Mouse (Mus musculus) heart, adult 2 months (tissue): ENCODE results near the gene Abtb1.

Source experiments
- EP300 ChIP-seq: fragments of 200-500 bp; IDR thresholded peaks from 2 replicates; pipeline ENCODE4 v1.6.1; 2011; ENCODE audit warnings: low read depth, low read length, control low read depth; ENCODE audit not compliant: insufficient read depth
- POLR2A ChIP-seq: fragments of 200-500 bp; IDR thresholded peaks from 2 replicates; pipeline ENCODE4 v1.6.1; 2011; ENCODE audit warnings: mild to moderate bottlenecking, low read depth, low read length, control low read depth; ENCODE audit not compliant: insufficient read depth

DNA sequence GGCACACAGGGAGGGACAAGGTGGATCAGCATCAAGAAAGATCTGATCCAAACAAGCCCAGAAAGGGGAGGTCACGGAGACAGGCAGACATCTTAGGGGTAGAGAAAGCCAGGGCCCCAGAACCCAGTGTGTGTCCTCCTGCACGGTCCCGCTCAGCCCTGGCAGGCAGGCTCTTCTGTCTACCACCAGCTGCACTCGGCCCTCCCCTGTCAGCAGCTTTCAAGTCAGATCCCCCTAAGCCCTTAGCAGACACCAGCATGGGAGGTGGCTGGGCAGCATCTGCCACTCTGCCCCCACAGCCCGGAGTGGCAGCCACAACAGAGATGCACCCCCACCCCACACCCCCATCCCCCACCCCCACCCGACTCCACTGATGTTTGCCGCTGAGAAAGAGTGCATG, 31.0 kb upstream of the Abtb1 start:
- no peak for TF ChIP-seq POLR2A
- no peak for TF ChIP-seq EP300
